Mouse (Mus musculus) neural tube, embryonic 14.5 days (tissue): ENCODE measurements around the gene Stard3. TPM values are rescaled to one million over a fixed set of nuclear protein-coding genes. Genes with fewer than 3 reads are reported as not detected.

Experiments
- ATAC-seq: fragments of 200-750 bp; cut with Nextera tagmentation; 2 replicates; pipeline ENCODE4 v1.8.0; 2017; ENCODE audit warnings: low read depth, mild to moderate bottlenecking, moderate TSS enrichment, moderate library complexity
- H3K27ac ChIP-seq: fragments of 300-500 bp; sonication (generic); 2 replicates; pipeline ENCODE4 v1.5.1; 2014; ENCODE audit warnings: low read depth, mild to moderate bottlenecking, control low read depth, low read length, moderate library complexity, mixed read lengths
- H3K27me3 ChIP-seq: fragments of 300-500 bp; sonication (generic); 2 replicates; pipeline ENCODE4 v1.6.1; 2014; ENCODE audit warnings: low read length; ENCODE audit not compliant: control insufficient read depth, insufficient read depth
- H3K36me3 ChIP-seq: fragments of 300-500 bp; sonication (generic); 2 replicates; pipeline ENCODE4 v1.6.1; 2014; ENCODE audit warnings: low read length, mixed read lengths; ENCODE audit not compliant: control insufficient read depth, insufficient read depth
- H3K4me1 ChIP-seq: fragments of 300-500 bp; sonication (generic); 2 replicates; pipeline ENCODE4 v1.6.1; 2014; ENCODE audit warnings: low read length; ENCODE audit not compliant: control insufficient read depth, insufficient read depth
- H3K4me2 ChIP-seq: fragments of 300-500 bp; sonication (generic); 2 replicates; pipeline ENCODE4 v1.6.1; 2014; ENCODE audit warnings: mild to moderate bottlenecking, low read depth, low read length, control low read depth
- H3K4me3 ChIP-seq: fragments of 300-500 bp; sonication (generic); 2 replicates; pipeline ENCODE4 v1.5.1; 2014; ENCODE audit warnings: low read depth, low read length, control low read depth, mixed read lengths
- H3K9ac ChIP-seq: fragments of 300-500 bp; sonication (generic); replicated peaks from 2 replicates; pipeline ENCODE4 v1.6.1; 2014; ENCODE audit warnings: low read depth, mild to moderate bottlenecking, control low read depth, low read length, mixed read lengths
- H3K9me3 ChIP-seq: fragments of 300-500 bp; sonication (generic); 2 replicates; pipeline ENCODE4 v1.6.1; 2016; ENCODE audit warnings: low read length; ENCODE audit not compliant: control insufficient read depth
- WGBS: fragments of 180-500 bp; shearing (Covaris S2); extraction: QIAGEN DNeasy Blood & Tissue Kit; methylation state at CpG from one replicate; pipeline ENCODE4 v1.1.7; 2014; 5-methylcytosine and 5-hydroxymethylcytosine counted together
- polyA plus RNA-seq: library from polyadenylated mRNA; unstranded; fragments of >200 nt; fragmentation: Nextera tagmentation; extraction: Ambion mirVana; gene quantifications from 2 replicates; pipeline ENCODE4 v1.2.1, GENCODE M21; 2014

Stard3 gene
- polyA plus RNA-seq, 1 experiment from 2014 or later, result 28.0 TPM

- no peaks in the 10 kb centered on the region for H3K27me3 ChIP-seq
- H3K4me3 ChIP-seq, result no peak overlapping the region
- ATAC-seq, result no peak
- H3K36me3 ChIP-seq, result no peaks in the 10 kb centered on the region
- peaks cover 13% of the 10 kb centered on the region for H3K4me1 ChIP-seq
- H3K9me3 ChIP-seq, result no peaks in the 10 kb centered on the region
- H3K9ac ChIP-seq, result no peak overlapping the region
- H3K27ac ChIP-seq, result no peak overlapping the region
- no peak overlapping the region for H3K4me2 ChIP-seq
- WGBS, result 97% methylated on average over 5 of the region's 5 CpGs
Observed at GRCm38 (mm10) chr11:98364410-98364809, 6.2 kb downstream of the Stard3 start.

GRCm38 (mm10) chr11:98366290-98366689 is 8.1 kb downstream of the Stard3 start:
- ATAC-seq, result no peak
- no peak overlapping the region for H3K9ac ChIP-seq
- no peak overlapping the region for H3K4me2 ChIP-seq
- no peaks in the 10 kb centered on the region for H3K27me3 ChIP-seq
- WGBS, result 81% methylated on average over 10 of the region's 10 CpGs
- no peak overlapping the region for H3K4me3 ChIP-seq
- no peak overlapping the region for H3K27ac ChIP-seq
- no peaks in the 10 kb centered on the region for H3K36me3 ChIP-seq
- peaks cover 3% of the 10 kb centered on the region; the same call in 1 of the 2 replicates for H3K4me1 ChIP-seq
- no peaks in the 10 kb centered on the region for H3K9me3 ChIP-seq

GRCm38 (mm10) chr11:98367171-98367862 is 9.1 kb downstream of the Stard3 start:
- Histone ChIP-seq H3K9ac (no peak overlapping the region), H3K36me3 (no peaks in the 10 kb centered on the region), H3K4me2 (no peak overlapping the region), H3K9me3 (no peaks in the 10 kb centered on the region), H3K4me1 (0 out of 2 replicates have a peak, but pooled peaks cover 4% of the 10 kb centered on the region), H3K27ac (no peak overlapping the region), H3K27me3 (no peaks in the 10 kb centered on the region), H3K4me3 (no peak overlapping the region)
- no peak for ATAC-seq
- WGBS, result 88% methylated on average over 10 of the region's 10 CpGs

GRCm38 (mm10) chr11:98367863-98368186 is 9.7 kb downstream of the Stard3 start:
- Histone ChIP-seq H3K27me3 (no peaks in the 10 kb centered on the region), H3K4me1 (0 out of 2 replicates have a peak, but pooled peaks cover 4% of the 10 kb centered on the region), H3K4me2 (no peak overlapping the region), H3K4me3 (no peak overlapping the region), H3K36me3 (no peaks in the 10 kb centered on the region), H3K9me3 (no peaks in the 10 kb centered on the region), H3K27ac (no peak overlapping the region), H3K9ac (no peak overlapping the region)
- 87% methylated on average over 7 of the region's 7 CpGs for WGBS
- no peak for ATAC-seq

- Histone ChIP-seq H3K9ac (no peak overlapping the region), H3K4me2 (no peak overlapping the region), H3K4me3 (no peak overlapping the region), H3K36me3 (no peaks in the 10 kb centered on the region), H3K4me1 (0 out of 2 replicates have a peak, but pooled peaks cover 4% of the 10 kb centered on the region), H3K27me3 (no peaks in the 10 kb centered on the region), H3K9me3 (no peaks in the 10 kb centered on the region), H3K27ac (no peak overlapping the region)
- WGBS, result 84% methylated on average over 6 of the region's 6 CpGs
- ATAC-seq, result no peak
Observed at GRCm38 (mm10) chr11:98369337-98369736, 11.2 kb downstream of the Stard3 start.

- Histone ChIP-seq H3K4me1 (0 out of 2 replicates have a peak, but pooled peaks cover 4% of the 10 kb centered on the region), H3K9ac (no peak overlapping the region), H3K27ac (no peak overlapping the region), H3K4me3 (no peak overlapping the region), H3K9me3 (no peaks in the 10 kb centered on the region), H3K4me2 (no peak overlapping the region), H3K36me3 (peaks cover 8% of the 10 kb centered on the region; the same call in 1 of the 2 replicates), H3K27me3 (no peaks in the 10 kb centered on the region)
- WGBS, result 93% methylated on average over 2 of the region's 2 CpGs
- ATAC-seq, result no peak
Observed at GRCm38 (mm10) chr11:98370588-98370987, 12.4 kb downstream of the Stard3 start.

GRCm38 (mm10) chr11:98371556-98372240 is 13.5 kb downstream of the Stard3 start:
- Histone ChIP-seq H3K4me3 (no peak overlapping the region), H3K4me2 (no peak overlapping the region), H3K4me1 (0 out of 2 replicates have a peak, but pooled peaks cover 4% of the 10 kb centered on the region), H3K9ac (no peak overlapping the region), H3K27me3 (no peaks in the 10 kb centered on the region), H3K9me3 (no peaks in the 10 kb centered on the region), H3K36me3 (peaks cover 11% of the 10 kb centered on the region; the same call in 1 of the 2 replicates), H3K27ac (no peak overlapping the region)
- WGBS, result 38% methylated on average over 10 of the region's 10 CpGs
- peak; percentile 56; the same call in 1 of the 2 replicates for ATAC-seq

- Histone ChIP-seq H3K4me2 (no peak overlapping the region), H3K9me3 (no peaks in the 10 kb centered on the region), H3K4me3 (no peak overlapping the region), H3K27ac (no peak overlapping the region), H3K27me3 (no peaks in the 10 kb centered on the region), H3K9ac (no peak overlapping the region), H3K36me3 (peaks cover 11% of the 10 kb centered on the region; the same call in 1 of the 2 replicates), H3K4me1 (0 out of 2 replicates have a peak, but pooled peaks cover 4% of the 10 kb centered on the region)
- ATAC-seq, result no peak
- 10% methylated on average over 2 of the region's 2 CpGs for WGBS
Observed at GRCm38 (mm10) chr11:98372406-98372805, 14.2 kb downstream of the Stard3 start.

- Histone ChIP-seq H3K4me3 (no peak overlapping the region), H3K4me2 (no peak overlapping the region), H3K36me3 (peaks cover 18% of the 10 kb centered on the region), H3K4me1 (0 out of 2 replicates have a peak, but pooled peaks cover 4% of the 10 kb centered on the region), H3K9ac (no peak overlapping the region), H3K9me3 (no peaks in the 10 kb centered on the region), H3K27ac (no peak overlapping the region), H3K27me3 (no peaks in the 10 kb centered on the region)
- 94% methylated on average over 6 of the region's 6 CpGs for WGBS
- ATAC-seq, result no peak
Observed at GRCm38 (mm10) chr11:98373244-98373643, 15.1 kb downstream of the Stard3 start.
